Mouse (Mus musculus) lung, embryonic 16.5 days (tissue): ENCODE data around the gene Erh. TPM values are rescaled to one million over a fixed set of nuclear protein-coding genes. Genes with fewer than 3 reads are reported as not detected.
A peak's percentile ranks its signal among the peaks of the same experiment; 100 is the strongest.

ENCODE experiments used
- ATAC-seq: fragments of 200-750 bp; cut with Nextera tagmentation; 2 replicates; pipeline ENCODE4 v1.8.0; 2017; ENCODE audit warnings: low read depth, mild to moderate bottlenecking, moderate library complexity
- H3K27ac ChIP-seq: fragments of 300-500 bp; sonication (generic); 2 replicates; pipeline ENCODE4 v1.5.1; 2014; ENCODE audit warnings: mild to moderate bottlenecking, control low read depth, low read length
- H3K27me3 ChIP-seq: fragments of 300-500 bp; sonication (generic); 2 replicates; pipeline ENCODE4 v1.6.1; 2014; ENCODE audit warnings: low read depth, low read length, mixed read lengths; ENCODE audit not compliant: control insufficient read depth, insufficient read depth
- H3K36me3 ChIP-seq: fragments of 300-500 bp; sonication (generic); 2 replicates; pipeline ENCODE4 v1.6.1; 2014; ENCODE audit warnings: low read length; ENCODE audit not compliant: control insufficient read depth, insufficient read depth
- H3K4me1 ChIP-seq: fragments of 300-500 bp; sonication (generic); replicated peaks from 2 replicates; pipeline ENCODE4 v1.6.1; 2014; ENCODE audit warnings: low read length, mixed read lengths; ENCODE audit not compliant: control insufficient read depth, insufficient read depth
- H3K4me2 ChIP-seq: fragments of 300-500 bp; sonication (generic); 2 replicates; pipeline ENCODE4 v1.6.1; 2014; ENCODE audit warnings: low read depth, low read length, control low read depth
- H3K4me3 ChIP-seq: fragments of 300-500 bp; sonication (generic); 2 replicates; pipeline ENCODE4 v1.5.1; 2014; ENCODE audit warnings: mild to moderate bottlenecking, low read length, control low read depth
- H3K9ac ChIP-seq: fragments of 300-500 bp; sonication (generic); 2 replicates; pipeline ENCODE4 v1.6.1; 2014; ENCODE audit warnings: low read length, control low read depth
- H3K9me3 ChIP-seq: fragments of 300-500 bp; sonication (generic); 2 replicates; pipeline ENCODE4 v1.6.1; 2016; ENCODE audit warnings: low read length; ENCODE audit not compliant: control insufficient read depth
- WGBS: fragments of 180-500 bp; shearing (Covaris S2); extraction: QIAGEN DNeasy Blood & Tissue Kit; methylation state at CpG from one replicate; pipeline ENCODE4 v1.1.7; 2014; 5-methylcytosine and 5-hydroxymethylcytosine counted together
- polyA plus RNA-seq: library from polyadenylated mRNA; unstranded; fragments of >200 nt; fragmentation: Nextera tagmentation; extraction: Ambion mirVana; gene quantifications from 2 replicates; pipeline ENCODE4 v1.2.1, GENCODE M21; 2015

Gene Erh
- polyA plus RNA-seq, 1 experiment from 2014 or later = 272 TPM

GRCm38 (mm10) chr12:80673170-80673569 is 29.0 kb upstream of the Erh start:
- Histone ChIP-seq H3K4me1 (no peaks in the 10 kb centered on the region), H3K9me3 (no peaks in the 10 kb centered on the region), H3K4me3 (no peak overlapping the region), H3K27me3 (no peaks in the 10 kb centered on the region), H3K36me3 (peaks cover 12% of the 10 kb centered on the region), H3K9ac (no peak overlapping the region), H3K4me2 (no peak overlapping the region), H3K27ac (no peak overlapping the region)
- WGBS = 14% methylated on average over 3 of the region's 3 CpGs
- peak; percentile 41; the same call in 1 of the 2 replicates for ATAC-seq

- no peak overlapping the region for H3K27ac ChIP-seq
- H3K4me2 ChIP-seq = no peak overlapping the region
- H3K27me3 ChIP-seq = no peaks in the 10 kb centered on the region
- H3K9me3 ChIP-seq = no peaks in the 10 kb centered on the region
- no peak overlapping the region for H3K4me3 ChIP-seq
- H3K4me1 ChIP-seq = no peaks in the 10 kb centered on the region
- H3K36me3 ChIP-seq = peaks cover 10% of the 10 kb centered on the region
- no peak overlapping the region for H3K9ac ChIP-seq
- WGBS = 72% methylated on average over 2 of the region's 2 CpGs
- no peak for ATAC-seq
These were observed 24.2 kb upstream of the Erh start for GRCm38 (mm10) chr12:80668391-80668790.

GRCm38 (mm10) chr12:80663935-80664334 is 19.8 kb upstream of the Erh start:
- Histone ChIP-seq H3K27me3 (no peaks in the 10 kb centered on the region), H3K9me3 (no peaks in the 10 kb centered on the region), H3K4me3 (no peak overlapping the region), H3K27ac (no peak overlapping the region), H3K36me3 (peaks cover 14% of the 10 kb centered on the region; the same call in 1 of the 2 replicates), H3K4me2 (no peak overlapping the region), H3K9ac (no peak overlapping the region), H3K4me1 (no peaks in the 10 kb centered on the region)
- WGBS = 22% methylated on average over 2 of the region's 2 CpGs
- ATAC-seq = no peak

GRCm38 (mm10) chr12:80662322-80662721 is 18.2 kb upstream of the Erh start:
- no peak overlapping the region for H3K9ac ChIP-seq
- WGBS = 66% methylated on average over 10 of the region's 10 CpGs
- H3K4me3 ChIP-seq = no peak overlapping the region
- no peaks in the 10 kb centered on the region; the same call in 1 of the 2 replicates for H3K4me1 ChIP-seq
- no peak for ATAC-seq
- H3K27me3 ChIP-seq = no peaks in the 10 kb centered on the region
- peaks cover 12% of the 10 kb centered on the region; the same call in 1 of the 2 replicates for H3K36me3 ChIP-seq
- H3K27ac ChIP-seq = no peak overlapping the region
- H3K4me2 ChIP-seq = no peak overlapping the region
- no peaks in the 10 kb centered on the region for H3K9me3 ChIP-seq

GRCm38 (mm10) chr12:80658661-80659060 is 14.5 kb upstream of the Erh start:
- Histone ChIP-seq H3K27ac (peak overlapping the region; percentile 58), H3K9ac (no peak overlapping the region), H3K27me3 (no peaks in the 10 kb centered on the region), H3K36me3 (peaks cover 5% of the 10 kb centered on the region; the same call in 1 of the 2 replicates), H3K4me2 (0 out of 2 replicates have a peak overlapping the region, but pooled peaks have one; percentile 12), H3K9me3 (no peaks in the 10 kb centered on the region), H3K4me1 (no peaks in the 10 kb centered on the region; the same call in 1 of the 2 replicates), H3K4me3 (no peak overlapping the region)
- no peak for ATAC-seq
- WGBS = 56% methylated on average over 6 of the region's 6 CpGs

- H3K27ac ChIP-seq = no peak overlapping the region
- no peaks in the 10 kb centered on the region for H3K9me3 ChIP-seq
- H3K4me1 ChIP-seq = no peaks in the 10 kb centered on the region; the same call in 1 of the 2 replicates
- 76% methylated on average over 3 of the region's 3 CpGs for WGBS
- no peaks in the 10 kb centered on the region for H3K27me3 ChIP-seq
- no peak overlapping the region for H3K9ac ChIP-seq
- ATAC-seq = no peak
- H3K4me2 ChIP-seq = no peak overlapping the region
- no peak overlapping the region for H3K4me3 ChIP-seq
- H3K36me3 ChIP-seq = no peaks in the 10 kb centered on the region
These were observed 10.5 kb upstream of the Erh start for GRCm38 (mm10) chr12:80654659-80655025.

GRCm38 (mm10) chr12:80653951-80654658 is 10.0 kb upstream of the Erh start:
- 67% methylated on average over 7 of the region's 7 CpGs for WGBS
- H3K27ac ChIP-seq = peak overlapping the region; percentile 59; the same call in 1 of the 2 replicates

GRCm38 (mm10) chr12:80646377-80646776 is 2.2 kb upstream of the Erh start:
- no peaks in the 10 kb centered on the region for H3K9me3 ChIP-seq
- H3K4me1 ChIP-seq = peaks cover 26% of the 10 kb centered on the region
- peaks cover 6% of the 10 kb centered on the region for H3K36me3 ChIP-seq
- H3K9ac ChIP-seq = 0 out of 2 replicates have a peak overlapping the region, but pooled peaks have one; percentile 16
- no peak for ATAC-seq
- WGBS = 86% methylated on average over 3 of the region's 3 CpGs
- H3K27ac ChIP-seq = no peak overlapping the region
- H3K4me3 ChIP-seq = no peak overlapping the region; the same call in 1 of the 2 replicates
- H3K27me3 ChIP-seq = no peaks in the 10 kb centered on the region
- peak overlapping the region; percentile 93 for H3K4me2 ChIP-seq

More at GRCm38 (mm10) chr12:80653951-80654658, 10.0 kb upstream of the Erh start:
- no peak overlapping the region for H3K9ac ChIP-seq
- no peak overlapping the region for H3K4me2 ChIP-seq
- H3K9me3 ChIP-seq = no peaks in the 10 kb centered on the region
- no peaks in the 10 kb centered on the region; the same call in 1 of the 2 replicates for H3K4me1 ChIP-seq
- H3K36me3 ChIP-seq = no peaks in the 10 kb centered on the region
- H3K4me3 ChIP-seq = no peak overlapping the region
- no peaks in the 10 kb centered on the region for H3K27me3 ChIP-seq
- ATAC-seq = peak; percentile 72

GRCm38 (mm10) chr12:80644506-80644868 is 346 bp upstream of the Erh start:
- Histone ChIP-seq H3K36me3 (peaks cover 13% of the 10 kb centered on the region), H3K4me1 (peaks cover 26% of the 10 kb centered on the region), H3K9me3 (no peaks in the 10 kb centered on the region), H3K4me2 (peak overlapping the region; percentile 93), H3K27ac (peak overlapping the region; percentile 74), H3K9ac (peak overlapping the region; percentile 81), H3K4me3 (peak overlapping the region; percentile 95), H3K27me3 (no peaks in the 10 kb centered on the region)
- ATAC-seq = no peak
- WGBS = 4% methylated on average over 18 of the region's 18 CpGs
